Mouse (Mus musculus): ENCODE data around the gene Slc38a6. TPM values are rescaled to one million over a fixed set of nuclear protein-coding genes. Genes with fewer than 3 reads are reported as not detected.

Slc38a6 gene
- total and polyA plus RNA-seq, 3 experiments, result 7.0 to 15.4 (median 10.2) TPM

- Histone ChIP-seq H3K36me3 (replicated peaks in 1 of 2; ENCODE audit: control insufficient read depth in 1 of 2, insufficient read depth in 1 of 2, low read length in 1 of 2) (no peaks in the 10 kb centered on the region), H3K27ac (ENCODE audit: insufficient read depth, low read depth) (no peak overlapping the region), H3K9me3 (replicated peaks; ENCODE audit: low read length) (no peaks in the 10 kb centered on the region), H3K27me3 (replicated peaks) (no peaks in the 10 kb centered on the region), H3K9ac (ENCODE audit: insufficient read depth, low read depth) (no peak overlapping the region), H3K79me2 (replicated peaks; ENCODE audit: control insufficient read depth, extremely low read depth, insufficient read depth, poor library complexity, severe bottlenecking) (no peaks in the 10 kb centered on the region), H3K4me3 (replicated peaks in 1 of 3; ENCODE audit: low read depth in 2 of 3, low read length in 2 of 3, poor library complexity in 1 of 3) (no peak overlapping the region), H3K4me2 (ENCODE audit: insufficient read depth, low read depth, poor library complexity, severe bottlenecking) (no peak overlapping the region), H3K4me1 (ENCODE audit: control insufficient read depth in 1 of 2, insufficient read depth in 2 of 2) (peaks cover 2 to 23% of the 10 kb centered on the region in 2 experiments; a peak in 3 of 4 replicates)
- no peak for TF ChIP-seq POLR2A (IDR thresholded peaks at IDR 0.05; ENCODE audit: low read depth, low read length)
- no peak for TF ChIP-seq MAZ (IDR thresholded peaks at IDR 0.05; ENCODE audit: low read depth, low read length)
- TF ChIP-seq MYC (IDR thresholded peaks at IDR 0.05; ENCODE audit: low read depth, low read length), result no peak
- no peak for TF ChIP-seq GABPA (IDR thresholded peaks at IDR 0.05; ENCODE audit: insufficient replicate concordance, low read depth, low read length)
- in situ Hi-C loops (cut with MboI; ENCODE audit: low pct_ligation_motif_present, low pct_unique_long_range_greater_than_20kb, low sequenced_read_pairs) (no loop called here), dilution Hi-C loops (cut with MboI; ENCODE audit: extremely low pct_ligation_motif_present, extremely low pct_unique_long_range_greater_than_20kb, low sequenced_read_pairs) (no loop called here)
- DNase-seq (ENCODE audit: extremely low read depth), result no peak
These were observed 94.9 kb downstream of the Slc38a6 start for GRCm38 (mm10) chr12:73381452-73381851.

DNA sequence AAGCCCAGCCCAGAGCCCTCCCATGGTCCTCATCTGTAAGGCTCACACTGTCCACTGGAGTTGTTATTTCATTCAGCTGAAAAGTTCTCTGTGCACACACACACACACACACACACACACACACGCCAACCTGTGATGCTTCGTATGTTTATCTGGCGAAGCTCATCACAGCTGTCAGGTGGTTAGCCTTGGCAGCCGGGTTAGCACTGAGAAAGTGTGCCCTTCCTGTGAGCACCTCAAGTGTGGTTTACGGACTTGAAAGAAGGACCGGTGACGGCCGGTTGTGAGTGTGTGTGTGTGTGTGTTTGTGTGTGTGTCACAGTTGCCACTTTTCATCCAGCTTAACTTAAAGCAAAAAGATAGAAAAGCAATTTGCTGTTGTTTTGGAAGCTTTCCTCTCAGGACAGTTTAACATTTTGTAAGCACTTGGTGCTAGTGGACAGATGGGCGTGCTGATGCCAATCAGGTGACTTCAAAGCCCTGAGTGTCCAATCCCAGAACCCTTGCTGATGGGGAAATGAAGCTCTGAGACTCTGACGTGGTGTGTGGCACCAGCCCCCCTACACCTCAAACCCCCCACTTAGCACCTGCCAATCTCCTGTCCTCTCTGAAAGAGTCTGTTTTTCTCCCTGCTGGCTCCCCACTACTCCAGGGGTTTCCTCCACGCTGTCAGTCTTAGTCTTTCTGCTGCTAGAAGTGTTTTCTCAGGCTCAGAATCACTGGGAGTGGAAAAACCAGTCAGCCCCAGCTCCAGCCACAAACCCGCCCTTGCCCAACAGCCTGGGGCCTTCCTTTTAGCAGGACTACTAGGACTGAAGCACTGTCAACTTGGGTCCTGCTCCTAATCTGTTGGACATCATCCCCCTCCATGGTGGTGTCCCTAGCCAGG lies 96.0 kb downstream of the Slc38a6 start:
- DNase-seq (ENCODE audit: extremely low read depth), result no peak
- in situ Hi-C loops (cut with MboI; ENCODE audit: low pct_ligation_motif_present, low pct_unique_long_range_greater_than_20kb, low sequenced_read_pairs), result no loop called here
- Histone ChIP-seq H3K27ac (ENCODE audit: insufficient read depth, low read depth) (no peak overlapping the region), H3K36me3 (replicated peaks in 1 of 2; ENCODE audit: control insufficient read depth in 1 of 2, insufficient read depth in 1 of 2, low read length in 1 of 2) (no peaks in the 10 kb centered on the region), H3K4me1 (ENCODE audit: control insufficient read depth in 1 of 2, insufficient read depth in 2 of 2) (peaks cover 2 to 23% of the 10 kb centered on the region in 2 experiments; a peak in 3 of 4 replicates), H3K9ac (ENCODE audit: insufficient read depth, low read depth) (no peak overlapping the region), H3K4me2 (ENCODE audit: insufficient read depth, low read depth, poor library complexity, severe bottlenecking) (no peak overlapping the region), H3K9me3 (replicated peaks; ENCODE audit: low read length) (peaks cover 1% of the 10 kb centered on the region), H3K27me3 (replicated peaks) (no peaks in the 10 kb centered on the region), H3K4me3 (replicated peaks in 1 of 3; ENCODE audit: low read depth in 2 of 3, low read length in 2 of 3, poor library complexity in 1 of 3) (no peak overlapping the region), H3K79me2 (replicated peaks; ENCODE audit: control insufficient read depth, extremely low read depth, insufficient read depth, poor library complexity, severe bottlenecking) (no peaks in the 10 kb centered on the region)
- TF ChIP-seq E2F4 (IDR thresholded peaks at IDR 0.05; ENCODE audit: insufficient replicate concordance, low read depth, low read length), result no peak
- TF ChIP-seq ELF1 (IDR thresholded peaks at IDR 0.05; ENCODE audit: low read depth, low read length), result no peak
- TF ChIP-seq KAT2A (IDR thresholded peaks at IDR 0.05; ENCODE audit: insufficient replicate concordance, low read length), result no peak
- no peak for TF ChIP-seq MEF2A (IDR thresholded peaks at IDR 0.05; ENCODE audit: borderline replicate concordance, low read depth, low read length)
- TF ChIP-seq GABPA (IDR thresholded peaks at IDR 0.05; ENCODE audit: insufficient replicate concordance, low read depth, low read length), result no peak
- TF ChIP-seq NELFE (IDR thresholded peaks at IDR 0.05; ENCODE audit: low read depth, low read length), result no peak
- TF ChIP-seq SMC3 (IDR thresholded peaks at IDR 0.05; ENCODE audit: low read depth, low read length), result no peak
- no peak for TF ChIP-seq MXI1 (IDR thresholded peaks at IDR 0.05; ENCODE audit: low read depth, low read length)
- TF ChIP-seq MYC (IDR thresholded peaks at IDR 0.05; ENCODE audit: low read depth, low read length), result no peak
- dilution Hi-C loops (cut with MboI; ENCODE audit: extremely low pct_ligation_motif_present, extremely low pct_unique_long_range_greater_than_20kb, low sequenced_read_pairs), result no loop called here

DNA sequence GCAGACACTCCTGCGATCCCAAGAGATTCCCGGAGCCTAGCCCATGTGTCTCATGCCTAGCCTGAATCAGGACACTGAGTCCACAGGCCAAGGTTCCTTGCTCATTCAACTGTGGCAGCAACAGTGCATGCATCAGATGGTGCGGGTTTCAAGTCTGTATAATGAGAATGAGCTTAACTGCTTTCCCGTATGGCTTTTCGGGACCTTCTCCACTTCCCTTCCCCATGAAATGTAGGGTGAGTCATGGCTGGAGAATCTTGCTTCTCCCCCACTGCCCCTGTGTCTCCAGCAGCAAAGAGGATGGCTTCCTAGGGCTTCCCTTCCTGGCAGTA lies 96.6 kb downstream of the Slc38a6 start:
- Histone ChIP-seq H3K9ac (ENCODE audit: insufficient read depth, low read depth) (no peak overlapping the region), H3K9me3 (replicated peaks; ENCODE audit: low read length) (peaks cover 3% of the 10 kb centered on the region), H3K27ac (ENCODE audit: insufficient read depth, low read depth) (no peak overlapping the region), H3K4me1 (ENCODE audit: control insufficient read depth in 1 of 2, insufficient read depth in 2 of 2) (peaks cover 2 to 23% of the 10 kb centered on the region in 2 experiments; a peak in 3 of 4 replicates), H3K79me2 (replicated peaks; ENCODE audit: control insufficient read depth, extremely low read depth, insufficient read depth, poor library complexity, severe bottlenecking) (no peaks in the 10 kb centered on the region), H3K4me2 (ENCODE audit: insufficient read depth, low read depth, poor library complexity, severe bottlenecking) (no peak overlapping the region), H3K36me3 (replicated peaks in 1 of 2; ENCODE audit: control insufficient read depth in 1 of 2, insufficient read depth in 1 of 2, low read length in 1 of 2) (no peaks in the 10 kb centered on the region), H3K4me3 (replicated peaks in 1 of 3; ENCODE audit: low read depth in 2 of 3, low read length in 2 of 3, poor library complexity in 1 of 3) (no peak overlapping the region), H3K27me3 (replicated peaks) (no peaks in the 10 kb centered on the region)
- in situ Hi-C loops (cut with MboI; ENCODE audit: low pct_ligation_motif_present, low pct_unique_long_range_greater_than_20kb, low sequenced_read_pairs) (no loop called here), dilution Hi-C loops (cut with MboI; ENCODE audit: extremely low pct_ligation_motif_present, extremely low pct_unique_long_range_greater_than_20kb, low sequenced_read_pairs) (no loop called here)
- DNase-seq (ENCODE audit: extremely low read depth), result no peak
- TF ChIP-seq MXI1 (IDR thresholded peaks at IDR 0.05; ENCODE audit: low read depth, low read length) (no peak), JUND (conservative IDR thresholded peaks at IDR 0.05; ENCODE audit: low read depth, low read length) (no peak), ZKSCAN1 (IDR thresholded peaks at IDR 0.05; ENCODE audit: borderline replicate concordance, low read depth, low read length) (no peak), BHLHE40 (IDR thresholded peaks at IDR 0.05; ENCODE audit: low read depth, low read length) (no peak), ZNF384 (IDR thresholded peaks at IDR 0.05; ENCODE audit: low read depth, low read length) (no peak), MYC (IDR thresholded peaks at IDR 0.05; ENCODE audit: low read depth, low read length) (no peak), USF1 (IDR thresholded peaks at IDR 0.05; ENCODE audit: low read depth, low read length) (no peak), RAD21 (IDR thresholded peaks at IDR 0.05; ENCODE audit: low read depth, low read length) (no peak), TBP (conservative IDR thresholded peaks at IDR 0.05; ENCODE audit: low read depth, low read length) (no peak), MAZ (IDR thresholded peaks at IDR 0.05; ENCODE audit: low read depth, low read length) (no peak), CHD1 (IDR thresholded peaks at IDR 0.05; ENCODE audit: low read depth, low read length) (no peak), KAT2A (IDR thresholded peaks at IDR 0.05; ENCODE audit: insufficient replicate concordance, low read length) (no peak), HCFC1 (IDR thresholded peaks at IDR 0.05; ENCODE audit: low read depth, low read length) (no peak), UBTF (IDR thresholded peaks at IDR 0.05; ENCODE audit: low read depth, low read length) (no peak)
